Mouse (Mus musculus) megakaryocyte, embryonic 14.5 days (primary cell): Measurements from ENCODE around the gene Sgip1. TPM values are rescaled to one million over a fixed set of nuclear protein-coding genes. Genes with fewer than 3 reads are reported as not detected.

Experiments used
- H3K27me3 ChIP-seq: replicated peaks from 2 replicates; pipeline ENCODE3; 2012; ENCODE audit warnings: inconsistent platforms
- H3K36me3 ChIP-seq: replicated peaks from 2 replicates; pipeline ENCODE3; 2012; ENCODE audit warnings: low read length, inconsistent platforms, mixed read lengths
- H3K4me1 ChIP-seq: 2 replicates; pipeline ENCODE4 v1.6.1; 2012; ENCODE audit warnings: inconsistent platforms
- H3K4me3 ChIP-seq: replicated peaks from 2 replicates; pipeline ENCODE3; 2012; ENCODE audit warnings: moderate library complexity, mild to moderate bottlenecking, inconsistent platforms
- H3K9me3 ChIP-seq: 2 replicates; pipeline ENCODE4 v1.6.1; 2012; ENCODE audit warnings: inconsistent platforms
- FLI1 ChIP-seq: IDR thresholded peaks from 2 replicates; pipeline ENCODE4 v1.6.1; 2012; ENCODE audit warnings: low read length, inconsistent platforms, mixed read lengths
- GATA1 ChIP-seq: IDR thresholded peaks from 3 replicates; pipeline ENCODE4 v1.6.1; 2012; ENCODE audit warnings: mixed read lengths, low read length, inconsistent platforms, borderline replicate concordance
- polyA plus RNA-seq: library from polyadenylated mRNA; stranded (reverse); fragments of >175 nt; gene quantifications from 2 replicates; pipeline ENCODE4 v1.2.3, GENCODE M21; 2012; ENCODE audit warnings: low replicate concordance; ENCODE audit not compliant: insufficient read depth

Gene Sgip1
- polyA plus RNA-seq, 1 experiment = not detected

DNA sequence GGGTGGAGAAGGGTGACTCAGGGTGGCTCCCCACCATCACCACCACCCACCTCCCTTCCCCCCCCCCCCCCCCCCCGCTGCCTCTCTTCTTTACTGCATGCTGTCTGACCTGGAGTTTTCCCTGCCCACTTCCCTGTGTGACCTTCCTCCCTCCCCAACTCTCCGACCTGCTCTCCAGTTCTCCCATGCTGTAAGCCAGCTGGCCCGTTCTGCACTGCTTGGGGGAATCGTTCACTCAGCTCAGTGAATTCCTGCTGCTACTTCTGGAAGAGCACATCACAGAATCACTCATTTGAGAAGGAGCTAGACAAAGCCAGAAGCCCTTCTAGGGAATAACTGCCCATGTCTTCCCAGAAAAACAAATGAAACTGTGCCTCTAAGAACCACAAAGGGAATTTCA is 188.4 kb downstream of the Sgip1 start:
- no peaks in the 10 kb centered on the region for H3K27me3 ChIP-seq
- no peak overlapping the region for H3K4me3 ChIP-seq
- H3K4me1 ChIP-seq = no peaks in the 10 kb centered on the region
- H3K36me3 ChIP-seq = no peaks in the 10 kb centered on the region
- TF ChIP-seq FLI1 (no peak), GATA1 (no peak)
- H3K9me3 ChIP-seq = no peaks in the 10 kb centered on the region; the same call in 1 of the 2 replicates

DNA sequence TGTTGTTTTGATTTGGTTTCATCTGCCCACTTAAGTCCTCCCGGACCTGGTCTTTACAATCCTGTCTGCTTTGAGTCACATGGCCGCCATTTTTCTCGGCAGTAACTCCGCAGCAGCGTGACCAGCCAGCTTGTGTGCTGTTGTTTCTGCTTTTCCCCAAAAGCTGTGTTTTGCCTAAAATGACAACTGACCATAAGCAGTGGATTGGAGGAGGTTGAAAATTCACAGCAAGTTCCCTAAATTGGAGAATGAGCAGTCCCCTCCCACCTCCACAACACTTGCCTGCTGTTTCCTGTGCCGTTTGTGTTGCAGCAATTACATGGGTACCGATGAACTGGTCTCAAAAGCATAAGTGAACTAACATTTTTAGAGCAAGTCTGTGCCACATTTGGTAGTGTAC is 189.6 kb downstream of the Sgip1 start:
- peak overlapping the region; percentile 29 for H3K4me3 ChIP-seq
- H3K27me3 ChIP-seq = no peaks in the 10 kb centered on the region
- no peak for TF ChIP-seq FLI1
- no peak for TF ChIP-seq GATA1
- H3K36me3 ChIP-seq = no peaks in the 10 kb centered on the region
- no peaks in the 10 kb centered on the region for H3K9me3 ChIP-seq
- no peaks in the 10 kb centered on the region for H3K4me1 ChIP-seq

DNA sequence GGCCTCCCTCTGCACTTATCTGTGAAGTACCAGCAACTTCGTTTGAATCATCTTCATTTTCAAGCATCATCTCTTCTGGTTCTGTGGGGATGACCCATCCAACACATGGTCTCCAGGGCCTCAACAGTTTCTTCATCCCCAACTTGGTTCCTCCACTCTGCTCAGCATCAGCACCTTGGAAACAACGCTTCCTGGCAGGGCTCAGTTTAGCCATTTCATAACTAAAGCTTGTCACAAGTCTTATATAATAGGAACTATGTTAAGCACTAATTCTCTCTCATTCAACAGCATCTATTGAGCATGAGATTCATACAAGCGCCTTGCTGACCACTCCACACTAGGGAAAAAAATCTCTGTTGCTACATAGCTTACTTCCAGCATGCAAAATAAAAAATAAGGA is 199.2 kb downstream of the Sgip1 start:
- no peaks in the 10 kb centered on the region for H3K27me3 ChIP-seq
- H3K36me3 ChIP-seq = no peaks in the 10 kb centered on the region
- no peaks in the 10 kb centered on the region for H3K4me1 ChIP-seq
- TF ChIP-seq FLI1 (no peak), GATA1 (no peak)
- H3K4me3 ChIP-seq = no peak overlapping the region
- H3K9me3 ChIP-seq = 0 out of 2 replicates have a peak, but pooled peaks cover 3% of the 10 kb centered on the region

DNA sequence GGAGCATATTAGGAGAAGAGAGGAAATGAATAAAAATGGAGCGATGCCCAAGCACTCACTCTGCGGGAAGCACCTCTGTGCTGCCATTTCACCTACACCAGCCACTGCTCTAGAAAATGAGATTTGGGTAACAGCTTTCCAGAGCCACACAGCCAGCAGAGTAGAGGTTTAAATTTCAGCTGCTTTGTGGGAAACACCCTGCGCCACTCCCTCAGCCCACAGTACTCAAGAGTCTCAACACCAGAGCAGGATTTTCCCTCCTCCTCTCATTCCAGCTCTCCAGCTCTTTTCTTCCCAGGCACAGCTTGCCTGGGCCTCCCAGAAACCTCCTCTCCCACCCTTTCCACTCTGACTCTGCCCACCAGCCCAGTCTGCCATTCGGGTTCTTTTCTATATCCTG is 199.6 kb downstream of the Sgip1 start:
- TF ChIP-seq GATA1 = no peak
- TF ChIP-seq FLI1 = no peak
- no peaks in the 10 kb centered on the region for H3K27me3 ChIP-seq
- H3K9me3 ChIP-seq = 0 out of 2 replicates have a peak, but pooled peaks cover 3% of the 10 kb centered on the region
- no peaks in the 10 kb centered on the region for H3K4me1 ChIP-seq
- H3K36me3 ChIP-seq = no peaks in the 10 kb centered on the region
- no peak overlapping the region for H3K4me3 ChIP-seq

DNA sequence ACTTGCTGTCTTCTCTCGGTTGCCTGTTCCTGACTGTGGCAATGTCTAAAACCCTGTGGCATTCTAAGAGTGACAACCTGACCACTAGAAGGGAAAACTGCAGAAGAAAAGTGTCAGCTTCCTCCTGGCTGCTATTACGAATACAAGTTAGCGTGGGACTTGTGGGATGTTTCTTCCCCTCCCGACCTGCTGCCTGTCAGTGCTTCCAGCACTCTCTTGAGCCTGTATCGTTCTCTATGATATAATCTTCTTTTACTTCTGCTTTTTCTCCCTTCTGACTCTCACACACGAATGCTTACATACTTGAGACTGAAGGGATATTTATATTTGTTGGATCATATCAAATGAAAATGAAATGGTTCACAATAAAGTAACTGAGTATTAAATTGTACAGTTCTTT is 203.2 kb downstream of the Sgip1 start:
- TF ChIP-seq GATA1 = no peak
- no peak for TF ChIP-seq FLI1
- no peaks in the 10 kb centered on the region for H3K27me3 ChIP-seq
- no peaks in the 10 kb centered on the region for H3K4me1 ChIP-seq
- 0 out of 2 replicates have a peak, but pooled peaks cover 3% of the 10 kb centered on the region for H3K9me3 ChIP-seq
- no peak overlapping the region for H3K4me3 ChIP-seq
- H3K36me3 ChIP-seq = no peaks in the 10 kb centered on the region

DNA sequence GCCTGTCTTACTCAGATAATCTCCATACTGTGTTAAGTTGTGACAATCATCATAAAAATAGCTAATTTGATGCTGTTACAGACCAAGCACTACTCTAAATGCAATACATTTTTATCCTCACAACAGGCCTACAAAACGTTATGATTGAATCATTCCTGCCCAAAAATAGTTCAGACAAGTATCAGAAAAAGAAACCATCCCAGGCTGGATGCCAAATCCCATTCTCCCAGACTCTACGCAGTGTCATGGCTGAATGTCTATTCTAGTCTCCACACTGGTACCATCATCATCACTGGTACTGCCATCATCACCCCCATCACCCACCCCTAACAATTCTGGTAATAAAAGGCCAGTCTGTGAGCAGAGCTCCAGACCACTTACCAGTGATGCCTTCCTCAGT is 211.4 kb downstream of the Sgip1 start:
- no peaks in the 10 kb centered on the region for H3K36me3 ChIP-seq
- TF ChIP-seq FLI1 = no peak
- no peak for TF ChIP-seq GATA1
- no peaks in the 10 kb centered on the region for H3K4me1 ChIP-seq
- no peaks in the 10 kb centered on the region for H3K9me3 ChIP-seq
- H3K27me3 ChIP-seq = no peaks in the 10 kb centered on the region
- H3K4me3 ChIP-seq = no peak overlapping the region

DNA sequence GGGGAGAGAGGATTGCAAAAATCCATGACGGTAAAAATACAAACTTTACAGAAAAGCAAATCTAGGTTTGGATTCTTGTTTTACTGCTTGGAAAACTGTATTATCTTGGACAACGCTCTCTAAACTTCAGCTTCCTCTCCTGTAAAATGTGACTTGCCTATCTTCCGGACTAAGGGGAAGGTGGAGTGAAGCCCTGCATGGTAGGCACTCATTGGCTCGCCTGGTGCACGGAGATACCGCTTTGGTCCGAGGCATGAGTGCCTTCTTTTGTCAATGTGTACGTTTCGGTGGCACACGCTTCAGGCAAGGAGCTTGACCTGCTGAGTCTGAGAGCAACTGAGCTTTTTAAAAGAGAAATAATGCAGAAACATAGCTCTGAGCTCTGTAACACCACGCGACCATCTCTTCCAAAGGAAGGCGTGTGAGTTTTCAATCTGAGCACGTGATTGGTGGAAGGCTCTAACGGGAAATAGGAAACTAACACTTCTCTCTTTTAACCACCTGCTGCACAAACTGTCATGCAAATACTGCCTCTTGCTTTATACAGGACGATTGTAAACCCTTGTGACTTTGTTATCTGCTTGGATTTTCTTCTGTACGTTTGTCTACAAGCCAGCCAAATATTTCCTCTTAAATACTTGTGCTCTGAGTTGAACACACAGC is 214.3 kb downstream of the Sgip1 start:
- Histone ChIP-seq H3K27me3 (no peaks in the 10 kb centered on the region), H3K4me3 (no peak overlapping the region), H3K36me3 (no peaks in the 10 kb centered on the region), H3K9me3 (no peaks in the 10 kb centered on the region), H3K4me1 (no peaks in the 10 kb centered on the region)
- no peak for TF ChIP-seq FLI1
- TF ChIP-seq GATA1 = no peak

DNA sequence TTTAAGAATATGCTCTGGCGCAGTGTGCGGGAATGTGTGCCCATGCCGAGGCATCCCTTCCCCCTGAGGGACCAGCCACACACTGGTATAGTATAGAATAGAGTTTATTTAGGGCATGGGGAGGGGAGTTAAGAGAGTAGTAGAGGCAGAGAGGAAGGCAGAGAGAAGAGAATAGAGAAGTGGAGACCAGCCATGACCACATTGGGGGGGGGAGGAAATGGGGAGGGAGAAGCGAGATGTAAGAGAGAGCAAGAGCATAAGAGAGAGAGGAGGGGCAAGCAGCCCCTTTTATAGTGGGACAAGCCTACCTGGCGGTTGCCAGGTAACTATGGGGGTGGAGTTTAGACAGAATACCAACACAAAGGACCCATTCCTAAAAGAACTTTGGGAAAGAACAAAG is 218.3 kb downstream of the Sgip1 start:
- Histone ChIP-seq H3K36me3 (no peaks in the 10 kb centered on the region), H3K4me1 (no peaks in the 10 kb centered on the region), H3K27me3 (no peaks in the 10 kb centered on the region), H3K4me3 (no peak overlapping the region), H3K9me3 (no peaks in the 10 kb centered on the region)
- no peak for TF ChIP-seq FLI1
- TF ChIP-seq GATA1 = no peak

DNA sequence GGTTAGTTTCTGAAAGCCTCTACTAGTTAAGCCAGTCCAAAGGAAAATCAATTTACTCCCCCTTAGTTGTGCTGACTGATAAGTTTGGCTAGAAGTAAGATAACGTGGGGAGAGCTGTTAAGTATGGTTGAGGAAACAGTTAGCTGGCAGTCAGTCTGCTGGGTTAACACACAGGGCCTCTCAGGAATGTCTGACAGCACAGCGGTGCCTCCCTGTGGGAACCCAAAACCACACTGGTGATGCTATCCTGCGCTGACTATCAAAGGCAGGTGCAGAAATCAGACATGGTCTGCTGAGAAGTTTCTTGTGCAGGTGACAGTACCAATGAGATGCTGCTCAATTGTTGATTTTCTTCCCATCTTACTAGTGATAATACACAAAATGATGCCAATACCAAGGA is 223.1 kb downstream of the Sgip1 start:
- Histone ChIP-seq H3K4me3 (no peak overlapping the region), H3K27me3 (no peaks in the 10 kb centered on the region), H3K9me3 (no peaks in the 10 kb centered on the region), H3K4me1 (no peaks in the 10 kb centered on the region), H3K36me3 (no peaks in the 10 kb centered on the region)
- no peak for TF ChIP-seq GATA1
- no peak for TF ChIP-seq FLI1

DNA sequence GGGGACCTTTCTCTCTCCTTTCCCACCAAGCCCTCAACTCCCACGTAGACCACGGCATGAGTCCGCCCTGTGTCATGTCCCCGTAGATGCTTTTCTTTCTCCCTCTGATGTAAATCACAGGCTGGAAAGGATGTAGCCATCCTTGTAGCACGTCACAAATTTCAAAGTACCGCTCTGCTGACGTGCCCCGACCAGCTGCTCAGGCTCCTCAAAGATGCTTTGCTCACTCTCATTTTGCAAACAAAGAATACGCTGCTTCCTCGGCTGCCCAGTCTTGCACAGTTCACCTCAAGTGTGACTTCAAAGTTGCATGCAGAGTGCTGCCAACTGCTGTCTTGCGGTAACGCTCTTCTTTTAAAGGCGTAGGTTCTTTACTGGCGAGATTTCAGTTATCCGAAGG is 226.7 kb downstream of the Sgip1 start:
- Histone ChIP-seq H3K36me3 (no peaks in the 10 kb centered on the region), H3K4me3 (no peak overlapping the region), H3K9me3 (no peaks in the 10 kb centered on the region), H3K27me3 (no peaks in the 10 kb centered on the region), H3K4me1 (no peaks in the 10 kb centered on the region)
- TF ChIP-seq FLI1 = no peak
- no peak for TF ChIP-seq GATA1
